Mouse (Mus musculus) stomach, postnatal 0 days (tissue): ENCODE data around the gene Mxd1. TPM values are rescaled to one million over a fixed set of nuclear protein-coding genes. Genes with fewer than 3 reads are reported as not detected.

Experiments
- ATAC-seq: fragments of 200-750 bp; cut with Nextera tagmentation; 2 replicates; pipeline ENCODE4 v1.8.0; 2017; ENCODE audit not compliant: low FRiP score, low TSS enrichment
- DNase-seq: peaks from one replicate; pipeline ENCODE4 v3.0.0-alpha.2; 2016; ENCODE audit warnings: low spot score
- H3K27ac ChIP-seq: fragments of 300-500 bp; sonication (generic); replicated peaks from 2 replicates; pipeline ENCODE4 v1.5.1; 2014; ENCODE audit warnings: mild to moderate bottlenecking, control low read depth
- H3K27me3 ChIP-seq: fragments of 300-500 bp; sonication (generic); 2 replicates; pipeline ENCODE4 v1.6.1; 2014; ENCODE audit warnings: low read length; ENCODE audit not compliant: control insufficient read depth, insufficient read depth
- H3K36me3 ChIP-seq: fragments of 300-500 bp; sonication (generic); 2 replicates; pipeline ENCODE4 v1.6.1; 2014; ENCODE audit warnings: low read length, mixed read lengths; ENCODE audit not compliant: control insufficient read depth, insufficient read depth
- H3K4me1 ChIP-seq: fragments of 300-500 bp; sonication (generic); replicated peaks from 2 replicates; pipeline ENCODE4 v1.6.1; 2014; ENCODE audit warnings: antibody characterized with exemption; ENCODE audit not compliant: control insufficient read depth, insufficient read depth
- H3K4me2 ChIP-seq: fragments of 300-500 bp; sonication (generic); replicated peaks from 2 replicates; pipeline ENCODE4 v1.6.1; 2014; ENCODE audit warnings: low read depth, mild to moderate bottlenecking, control low read depth, moderate library complexity
- H3K4me3 ChIP-seq: fragments of 300-500 bp; sonication (generic); 2 replicates; pipeline ENCODE4 v1.5.1; 2014; ENCODE audit warnings: low read depth, low read length, control low read depth
- H3K9ac ChIP-seq: fragments of 300-500 bp; sonication (generic); 2 replicates; pipeline ENCODE4 v1.6.1; 2014; ENCODE audit warnings: mild to moderate bottlenecking, low read length, control low read depth, mixed read lengths
- H3K9me3 ChIP-seq: fragments of 300-500 bp; sonication (generic); 2 replicates; pipeline ENCODE4 v1.6.1; 2016; ENCODE audit warnings: low read length; ENCODE audit not compliant: control insufficient read depth
- CTCF ChIP-seq: IDR thresholded peaks from 2 replicates; pipeline ENCODE4 v1.5.1; 2016; ENCODE audit warnings: antibody characterized with exemption, low read depth, mild to moderate bottlenecking, moderate library complexity
- EP300 ChIP-seq: optimal IDR thresholded peaks from 2 replicates; pipeline ENCODE3; 2016; ENCODE audit warnings: antibody characterized with exemption
- WGBS: fragments of 180-500 bp; shearing (Covaris S2); extraction: QIAGEN DNeasy Blood & Tissue Kit; methylation state at CpG from one replicate; pipeline ENCODE4 v1.1.7; 2014; 5-methylcytosine and 5-hydroxymethylcytosine counted together
- polyA plus RNA-seq: library from polyadenylated mRNA; unstranded; fragments of >200 nt; fragmentation: Nextera tagmentation; extraction: Ambion mirVana; gene quantifications from 2 replicates; pipeline ENCODE4 v1.2.1, GENCODE M21; 2015

Gene Mxd1
- polyA plus RNA-seq, 1 experiment from 2014 or later: 27.3 TPM

GRCm38 (mm10) chr6:86637860-86638259, 31.1 kb downstream of the Mxd1 start:
- no peaks in the 10 kb centered on the region for H3K36me3 ChIP-seq
- H3K4me1 ChIP-seq: no peaks in the 10 kb centered on the region
- no peaks in the 10 kb centered on the region for H3K9me3 ChIP-seq
- H3K27me3 ChIP-seq: no peaks in the 10 kb centered on the region
- TF ChIP-seq CTCF (no peak), EP300 (no peak)
- H3K4me2 ChIP-seq: no peak overlapping the region
- no peak for DNase-seq
- no peak overlapping the region for H3K27ac ChIP-seq
- WGBS: 87% methylated on average over 2 of the region's 2 CpGs
- ATAC-seq: no peak
- no peak overlapping the region for H3K4me3 ChIP-seq
- H3K9ac ChIP-seq: no peak overlapping the region

DNA sequence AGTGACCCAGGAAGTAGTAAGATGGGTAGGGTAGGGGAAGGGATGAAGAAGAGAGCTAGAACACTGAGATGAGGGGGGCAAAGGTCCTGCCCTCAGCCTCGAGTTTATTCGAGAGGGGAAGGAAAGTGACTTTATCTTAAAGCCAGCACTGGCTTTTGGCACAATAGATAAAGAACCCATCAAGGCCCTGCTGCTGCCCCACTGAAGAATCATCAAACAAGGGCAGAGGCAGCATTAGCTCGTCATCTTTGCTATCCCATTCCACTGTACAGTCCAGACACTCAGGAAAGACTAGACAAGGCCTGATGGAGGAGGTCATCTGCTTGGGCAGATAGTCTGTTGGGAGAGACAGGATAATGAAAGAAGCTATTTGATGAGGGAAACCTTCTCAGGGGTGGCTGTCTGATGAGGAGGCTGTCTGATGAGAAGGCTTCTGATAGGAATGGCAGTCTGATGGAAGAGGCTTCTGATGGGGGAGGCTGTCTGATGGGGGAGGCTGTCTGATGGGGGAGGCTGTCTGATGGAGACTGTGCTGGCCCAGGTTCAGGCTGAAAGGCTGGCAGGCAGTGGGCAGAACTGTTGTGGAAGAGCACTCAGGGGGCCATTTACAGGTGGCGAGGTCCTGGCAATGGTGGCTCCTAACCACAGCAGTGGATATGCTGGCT, 31.7 kb downstream of the Mxd1 start:
- ATAC-seq: no peak
- H3K4me1 ChIP-seq: no peaks in the 10 kb centered on the region
- H3K9me3 ChIP-seq: no peaks in the 10 kb centered on the region
- no peak for DNase-seq
- H3K9ac ChIP-seq: no peak overlapping the region
- H3K27me3 ChIP-seq: no peaks in the 10 kb centered on the region
- no peak overlapping the region for H3K4me2 ChIP-seq
- TF ChIP-seq EP300: no peak
- TF ChIP-seq CTCF: no peak
- 53% methylated on average over 4 of the region's 4 CpGs for WGBS
- no peak overlapping the region for H3K27ac ChIP-seq
- H3K4me3 ChIP-seq: no peak overlapping the region
- no peaks in the 10 kb centered on the region for H3K36me3 ChIP-seq

DNA sequence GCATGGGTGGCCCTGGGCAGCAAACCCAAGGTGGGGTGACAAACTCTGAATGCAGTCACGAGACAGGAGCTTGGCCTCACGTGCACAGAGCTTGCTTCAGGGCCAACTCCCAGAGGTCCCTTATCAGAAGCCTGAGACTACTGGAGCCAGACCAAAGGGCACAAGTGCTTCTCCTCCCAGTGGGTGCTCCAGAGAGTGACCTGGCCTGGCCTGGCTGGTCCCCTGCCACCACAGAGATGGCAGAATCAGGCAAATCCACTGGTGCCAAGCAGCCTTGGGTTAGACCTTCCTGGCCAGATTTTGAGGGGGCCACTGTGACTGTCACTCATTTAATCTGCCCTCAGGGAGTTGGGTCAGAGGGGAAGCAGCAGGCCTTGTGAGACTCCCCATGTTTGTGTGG, 32.5 kb downstream of the Mxd1 start:
- H3K27ac ChIP-seq: peak overlapping the region; percentile 13; the same call in 1 of the 2 replicates

DNA sequence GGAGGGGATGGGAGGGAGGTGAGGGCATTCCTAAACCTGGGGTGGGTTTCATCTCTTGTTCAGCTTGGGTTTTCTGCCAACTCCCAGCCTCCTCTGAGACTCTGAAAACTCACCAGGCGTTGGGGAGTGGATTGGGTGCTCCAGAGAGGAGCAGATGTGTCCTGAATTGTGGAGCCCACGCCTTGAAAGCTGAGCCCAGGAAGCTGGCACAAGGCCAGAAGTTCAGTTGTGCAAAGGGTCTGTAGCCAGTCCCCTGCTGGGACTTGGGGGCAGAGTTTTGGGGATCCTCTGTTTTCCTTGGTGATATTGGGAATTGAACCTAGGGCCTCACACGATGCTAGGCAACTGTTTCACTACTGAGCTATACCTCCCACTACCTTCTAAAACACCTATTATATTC, 38.8 kb downstream of the Mxd1 start:
- DNase-seq: no peak
- WGBS: 58% methylated on average over 3 of the region's 3 CpGs
- TF ChIP-seq EP300: no peak
- no peak for TF ChIP-seq CTCF
- Histone ChIP-seq H3K36me3 (no peaks in the 10 kb centered on the region; the same call in 1 of the 2 replicates), H3K9me3 (no peaks in the 10 kb centered on the region), H3K4me2 (no peak overlapping the region), H3K4me1 (no peaks in the 10 kb centered on the region), H3K9ac (no peak overlapping the region), H3K27ac (0 out of 2 replicates have a peak overlapping the region, but pooled peaks have one; percentile 18), H3K27me3 (no peaks in the 10 kb centered on the region), H3K4me3 (no peak overlapping the region)
- ATAC-seq: no peak

More for the DNA sequence above, 32.5 kb downstream of the Mxd1 start:
- peak; percentile 90 for ATAC-seq
- no peak overlapping the region for H3K4me3 ChIP-seq
- H3K36me3 ChIP-seq: no peaks in the 10 kb centered on the region
- peak; percentile 73 for DNase-seq
- no peaks in the 10 kb centered on the region for H3K27me3 ChIP-seq
- TF ChIP-seq EP300: no peak
- no peak for TF ChIP-seq CTCF
- no peak overlapping the region for H3K4me2 ChIP-seq
- H3K4me1 ChIP-seq: no peaks in the 10 kb centered on the region
- no peaks in the 10 kb centered on the region for H3K9me3 ChIP-seq
- no peak overlapping the region for H3K9ac ChIP-seq
- WGBS: 53% methylated on average over 2 of the region's 2 CpGs

DNA sequence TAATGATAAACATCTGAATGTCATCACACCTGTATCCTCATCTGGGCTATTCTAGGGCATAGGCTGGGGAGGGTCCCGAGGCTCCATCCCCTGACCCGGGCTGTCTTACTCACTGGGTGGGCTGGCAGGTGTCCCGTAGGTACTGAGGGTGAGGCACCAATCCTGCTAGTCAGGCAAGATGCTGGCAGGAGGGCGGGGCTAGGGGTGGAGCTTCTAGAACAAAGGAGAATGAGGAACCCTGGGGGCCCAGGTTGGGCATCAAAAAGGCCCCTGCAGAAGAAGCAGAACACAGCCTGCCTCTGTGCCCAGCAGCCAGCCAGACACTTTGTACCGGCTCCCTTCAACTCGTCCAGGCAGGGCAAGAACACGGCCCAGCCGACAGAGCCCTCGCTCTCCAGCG, 41.0 kb downstream of the Mxd1 start, which contains the start of gene Asprv1:
TSS of gene Asprv1 (plus strand) at position 219 of the 400 bp plus-strand sequence.
- WGBS: 54% methylated on average over 10 of the region's 10 CpGs
- Histone ChIP-seq H3K36me3 (no peaks in the 10 kb centered on the region; the same call in 1 of the 2 replicates), H3K27ac (peak within 1 kb of the TSS; percentile 53), H3K9me3 (no peaks in the 10 kb centered on the region), H3K4me3 (0 out of 2 replicates have a peak within 1 kb of the TSS, but pooled peaks have one; percentile 4), H3K4me2 (0 out of 2 replicates have a peak within 1 kb of the TSS, but pooled peaks have one; percentile 11), H3K9ac (no peak within 1 kb of the TSS), H3K27me3 (no peaks in the 10 kb centered on the region), H3K4me1 (no peaks in the 10 kb centered on the region)
- ATAC-seq (no peak; the same call in 1 of the 2 replicates), DNase-seq (peak; percentile 50)
- no peak for TF ChIP-seq CTCF
- TF ChIP-seq EP300: no peak
